Mouse (Mus musculus): ENCODE measurements around the gene Cachd1. TPM values are rescaled to one million over a fixed set of nuclear protein-coding genes. Genes with fewer than 3 reads are reported as not detected.

Cachd1 gene
- total RNA-seq, 2 experiments from 2014 or later: 39.9 to 130 TPM

- ATAC-seq (replicated peaks; ENCODE audit: low FRiP score, poor library complexity, severe bottlenecking): no peak
These were observed 135.2 kb downstream of the Cachd1 start for GRCm38 (mm10) chr4:100911658-100912057.

- ATAC-seq (replicated peaks; ENCODE audit: low FRiP score, poor library complexity, severe bottlenecking): no peak
These were observed 137.2 kb downstream of the Cachd1 start for GRCm38 (mm10) chr4:100913666-100914065.

- no peak for ATAC-seq (replicated peaks; ENCODE audit: low FRiP score, poor library complexity, severe bottlenecking)
These were observed 138.1 kb downstream of the Cachd1 start for GRCm38 (mm10) chr4:100914532-100914931.

GRCm38 (mm10) chr4:100915093-100915492, 138.6 kb downstream of the Cachd1 start:
- no peak for ATAC-seq (replicated peaks; ENCODE audit: low FRiP score, poor library complexity, severe bottlenecking)

GRCm38 (mm10) chr4:100917511-100917910, 141.0 kb downstream of the Cachd1 start:
- no peak for ATAC-seq (replicated peaks; ENCODE audit: low FRiP score, poor library complexity, severe bottlenecking)

- no peak for ATAC-seq (replicated peaks; ENCODE audit: low FRiP score, poor library complexity, severe bottlenecking)
These were observed 143.9 kb downstream of the Cachd1 start for GRCm38 (mm10) chr4:100920413-100920812.

- ATAC-seq (replicated peaks; ENCODE audit: low FRiP score, poor library complexity, severe bottlenecking): no peak
These were observed 146.5 kb downstream of the Cachd1 start for GRCm38 (mm10) chr4:100922816-100923554.

GRCm38 (mm10) chr4:100923598-100923997, 147.1 kb downstream of the Cachd1 start:
- ATAC-seq (replicated peaks; ENCODE audit: low FRiP score, poor library complexity, severe bottlenecking): no peak

- no peak for ATAC-seq (replicated peaks; ENCODE audit: low FRiP score, poor library complexity, severe bottlenecking)
These were observed 147.8 kb downstream of the Cachd1 start for GRCm38 (mm10) chr4:100924276-100924675.

- ATAC-seq (replicated peaks; ENCODE audit: low FRiP score, poor library complexity, severe bottlenecking): no peak
These were observed 148.7 kb downstream of the Cachd1 start for GRCm38 (mm10) chr4:100925153-100925552.

GRCm38 (mm10) chr4:100926608-100927007, 150.1 kb downstream of the Cachd1 start:
- ATAC-seq (replicated peaks; ENCODE audit: low FRiP score, poor library complexity, severe bottlenecking): no peak

GRCm38 (mm10) chr4:100927059-100927458, 150.6 kb downstream of the Cachd1 start:
- ATAC-seq (replicated peaks; ENCODE audit: low FRiP score, poor library complexity, severe bottlenecking): no peak

GRCm38 (mm10) chr4:100943689-100944088, 167.2 kb downstream of the Cachd1 start:
- ATAC-seq (replicated peaks; ENCODE audit: low FRiP score, poor library complexity, severe bottlenecking): no peak

- ATAC-seq (replicated peaks; ENCODE audit: low FRiP score, poor library complexity, severe bottlenecking): no peak
These were observed 167.8 kb downstream of the Cachd1 start for GRCm38 (mm10) chr4:100944276-100944675.

- no peak for ATAC-seq (replicated peaks; ENCODE audit: low FRiP score, poor library complexity, severe bottlenecking)
These were observed 168.9 kb downstream of the Cachd1 start for GRCm38 (mm10) chr4:100945171-100945899.

- ATAC-seq (replicated peaks; ENCODE audit: low FRiP score, poor library complexity, severe bottlenecking): no peak
These were observed 172.3 kb downstream of the Cachd1 start for GRCm38 (mm10) chr4:100948494-100949425.

- no peak for ATAC-seq (replicated peaks; ENCODE audit: low FRiP score, poor library complexity, severe bottlenecking)
These were observed 173.8 kb downstream of the Cachd1 start for GRCm38 (mm10) chr4:100950316-100950715.

- no peak for ATAC-seq (replicated peaks; ENCODE audit: low FRiP score, poor library complexity, severe bottlenecking)
These were observed 175.4 kb downstream of the Cachd1 start for GRCm38 (mm10) chr4:100951876-100952275.

GRCm38 (mm10) chr4:100963341-100963740, 186.9 kb downstream of the Cachd1 start:
- no peak for ATAC-seq (replicated peaks; ENCODE audit: low FRiP score, poor library complexity, severe bottlenecking)

GRCm38 (mm10) chr4:100963796-100964195, 187.3 kb downstream of the Cachd1 start:
- no peak for ATAC-seq (replicated peaks; ENCODE audit: low FRiP score, poor library complexity, severe bottlenecking)

Data from erythroblast, adult 5-6 weeks (primary cell).